ENCODE assay signal across 9 mouse cellular contexts in the genomic region with DNA sequence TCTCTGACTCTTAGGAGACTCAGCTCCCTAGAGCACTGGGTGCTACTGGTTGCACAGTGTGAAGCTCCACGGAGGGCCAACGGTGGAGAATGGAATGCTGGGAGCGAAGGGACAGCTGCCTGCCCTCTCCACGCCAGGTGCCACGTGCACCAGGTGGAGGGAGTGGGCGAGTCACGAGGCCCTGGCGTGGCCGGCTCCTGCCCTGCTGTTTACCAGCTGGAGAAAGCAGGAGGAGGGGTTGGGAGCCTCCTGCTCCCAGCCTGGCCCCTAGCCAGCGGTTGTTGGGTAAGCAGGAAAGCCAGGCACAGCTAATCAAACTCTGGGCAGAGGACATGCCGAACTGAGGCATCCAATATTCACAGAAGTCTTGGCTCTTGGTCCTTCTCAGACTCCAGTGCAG. TPM values are rescaled to one million over a fixed set of nuclear protein-coding genes. Genes with fewer than 3 reads are reported as not detected.
DNase-seq lines count a peak whose midpoint lies in the region; ATAC-seq and TF ChIP-seq lines count a peak whose summit lies in the region.
"Had no signal": no experiment of that assay in that cellular context is flagged by ENCODE, and none has a peak within 500 bp of the region (broad histone marks: within the 10 kb centered on the region; RNA-seq: fewer than 3 reads in every experiment).

No protein-coding gene starts in this region.

- H3K4me2 ChIP-seq in intestine, embryonic 15.5 days (replicated peaks), result peak overlapping the region; percentile 44
- H3K4me2 ChIP-seq in limb, embryonic 14.5 days (replicated peaks; ENCODE audit: low read depth, low read length, severe bottlenecking), result peak overlapping the region; percentile 21
- peak overlapping the region; percentile 30; the same call in 1 of the 2 replicates for H3K4me2 ChIP-seq in midbrain, postnatal 0 days (ENCODE audit: low read depth, low read length, poor library complexity, severe bottlenecking)

- no peak for TF ChIP-seq POLR2A in limb, embryonic 14.5 days (IDR thresholded peaks at IDR 0.05; ENCODE audit: borderline replicate concordance, extremely low read depth, insufficient read depth, insufficient read length)

- H3K27ac ChIP-seq in intestine, embryonic 15.5 days, result no peak overlapping the region
- H3K27ac ChIP-seq in limb, embryonic 14.5 days (replicated peaks; ENCODE audit: low read depth, low read length), result no peak overlapping the region
- H3K27ac ChIP-seq in midbrain, postnatal 0 days (ENCODE audit: low read depth, low read length), result no peak overlapping the region

- H3K9ac ChIP-seq in intestine, embryonic 15.5 days, result no peak overlapping the region
- H3K9ac ChIP-seq in limb, embryonic 14.5 days (ENCODE audit: low read depth, low read length, severe bottlenecking), result 0 out of 2 replicates have a peak overlapping the region, but pooled peaks have one; percentile 7
- H3K9ac ChIP-seq in midbrain, postnatal 0 days (replicated peaks; ENCODE audit: low read length, poor library complexity, severe bottlenecking), result no peak overlapping the region

- peaks cover 27% of the 10 kb centered on the region for H3K4me1 ChIP-seq in intestine, embryonic 15.5 days (replicated peaks)
- H3K4me1 ChIP-seq in limb, embryonic 14.5 days (ENCODE audit: control insufficient read depth, insufficient read depth, low read length), result peaks cover 26% of the 10 kb centered on the region
- H3K4me1 ChIP-seq in midbrain, postnatal 0 days (ENCODE audit: insufficient read depth, low read length), result 0 out of 2 replicates have a peak, but pooled peaks cover 7% of the 10 kb centered on the region

- H3K4me3 ChIP-seq in intestine, embryonic 15.5 days (replicated peaks), result no peak overlapping the region
- no peak overlapping the region for H3K4me3 ChIP-seq in limb, embryonic 14.5 days (replicated peaks; ENCODE audit: low read length)
- H3K4me3 ChIP-seq in midbrain, postnatal 0 days (ENCODE audit: low read depth, low read length), result no peak overlapping the region

- peak; percentile 99 for DNase-seq in adipocyte (ENCODE audit: low spot score)
- peak; percentile 79 for DNase-seq in cerebellum, adult 9-10 months
- DNase-seq in gastrocnemius, postnatal 4 days (ENCODE audit: low spot score in 2 of 2), result peak; percentile 49 to 69
- peak; percentile 48 for DNase-seq in limb, embryonic 14.5 days (ENCODE audit: low spot score)
- peak; percentile 89 for DNase-seq in midbrain, postnatal 0 days (ENCODE audit: low spot score)
- DNase-seq in urinary bladder, postnatal 14 days (ENCODE audit: low spot score), result peak; percentile 89

- TF ChIP-seq CTCF in midbrain, postnatal 0 days (IDR thresholded peaks at IDR 0.05), result no peak

- 0 out of 2 replicates have a peak, but pooled peaks cover 3% of the 10 kb centered on the region for H3K27me3 ChIP-seq in intestine, embryonic 15.5 days (replicated peaks)
- H3K27me3 ChIP-seq in limb, embryonic 14.5 days (ENCODE audit: control insufficient read depth, insufficient read depth, low read length), result no peaks in the 10 kb centered on the region
- H3K27me3 ChIP-seq in midbrain, postnatal 0 days (ENCODE audit: insufficient read depth, low read length), result no peaks in the 10 kb centered on the region

- no peaks in the 10 kb centered on the region for H3K9me3 ChIP-seq in intestine, embryonic 15.5 days
- no peaks in the 10 kb centered on the region for H3K9me3 ChIP-seq in limb, embryonic 14.5 days (ENCODE audit: control insufficient read depth, low read length)
- no peaks in the 10 kb centered on the region for H3K9me3 ChIP-seq in midbrain, postnatal 0 days (ENCODE audit: low read length)

- ATAC-seq in intestine, embryonic 15.5 days, result peak; percentile 70
- ATAC-seq in limb, embryonic 14.5 days (ENCODE audit: low FRiP score, low read depth), result peak; percentile 67
- ATAC-seq in midbrain, postnatal 0 days (ENCODE audit: low FRiP score), result peak; percentile 28; the same call in 1 of the 2 replicates
- no peak for ATAC-seq in activated CD4-positive, CD25-positive, alpha-beta regulatory T cell, adult 4 months

- no peaks in the 10 kb centered on the region for H3K36me3 ChIP-seq in intestine, embryonic 15.5 days
- no peaks in the 10 kb centered on the region for H3K36me3 ChIP-seq in limb, embryonic 14.5 days (ENCODE audit: control insufficient read depth, insufficient read depth, low read length)
- no peaks in the 10 kb centered on the region for H3K36me3 ChIP-seq in midbrain, postnatal 0 days (ENCODE audit: insufficient read depth, low read length)

- WGBS in intestine, embryonic 15.5 days, result 1% methylated on average over 11 of the region's 11 CpGs
- under 1% methylated on average over 11 of the region's 11 CpGs for WGBS in limb, embryonic 14.5 days
- 6% methylated on average over 11 of the region's 11 CpGs for WGBS in midbrain, postnatal 0 days

RNA-seq across cellular contexts. Expression of a gene that starts 1.0 kb away (rescaled TPM):
- total RNA-seq in gastrocnemius, postnatal 4 days (2021), result 10 to 100 TPM; 21.5 to 22.9 TPM
- polyA plus RNA-seq in intestine, embryonic 15.5 days (2015; fragmentation: Nextera tagmentation; extraction: Ambion mirVana), result 6.8 and 7.9 TPM in 2 replicates
- 2.3 and 3.0 TPM in 2 replicates for polyA plus RNA-seq in limb, embryonic 14.5 days (2012; rRNA removed)
- polyA plus RNA-seq in limb, embryonic 14.5 days (2014; fragmentation: Nextera tagmentation; extraction: Ambion mirVana), result 2.2 and 2.3 TPM in 2 replicates
- total RNA-seq in midbrain, postnatal 0 days (2014; rRNA removed), result 0.42 and 0.60 TPM in 2 replicates
- polyA plus RNA-seq in midbrain, postnatal 0 days (2015; fragmentation: Nextera tagmentation; extraction: Ambion mirVana), result 0.12 and 0.25 TPM in 2 replicates
- 1 to 10 TPM; 6.5 to 7.4 TPM for polyA plus RNA-seq in activated CD4-positive, CD25-positive, alpha-beta regulatory T cell, adult 4 months (2017; shearing (Covaris generic))
- polyA plus RNA-seq: neural tube, embryonic 11.5 days had no signal

RNA-seq across cellular contexts. Expression of a gene that starts 9.4 kb away (rescaled TPM):
- under 1 TPM; 0.47 to 0.64 TPM for total RNA-seq in gastrocnemius, postnatal 4 days (2021)
- 0.59 and 0.81 TPM in 2 replicates for polyA plus RNA-seq in intestine, embryonic 15.5 days (2015; fragmentation: Nextera tagmentation; extraction: Ambion mirVana)
- 1.3 and 2.2 TPM in 2 replicates for polyA plus RNA-seq in limb, embryonic 14.5 days (2012; rRNA removed)
- polyA plus RNA-seq in limb, embryonic 14.5 days (2014; fragmentation: Nextera tagmentation; extraction: Ambion mirVana), result 4.4 and 5.0 TPM in 2 replicates
- total RNA-seq in midbrain, postnatal 0 days (2014; rRNA removed), result 1.7 and 2.8 TPM in 2 replicates
- polyA plus RNA-seq in midbrain, postnatal 0 days (2015; fragmentation: Nextera tagmentation; extraction: Ambion mirVana), result 1.7 and 2.2 TPM in 2 replicates
- polyA plus RNA-seq in activated CD4-positive, CD25-positive, alpha-beta regulatory T cell, adult 4 months (2017; shearing (Covaris generic)), result not detected

RNA-seq across cellular contexts. Expression of a gene that starts 26.7 kb away (rescaled TPM):
- total RNA-seq in gastrocnemius, postnatal 4 days (2021), result under 1 TPM; 0.34 to 0.39 TPM
- polyA plus RNA-seq in intestine, embryonic 15.5 days (2015; fragmentation: Nextera tagmentation; extraction: Ambion mirVana), result 0.41 and 0.58 TPM in 2 replicates
- polyA plus RNA-seq in limb, embryonic 14.5 days (2012; rRNA removed), result 0.06 and 0.08 TPM in 2 replicates
- not detected in 2 replicates for polyA plus RNA-seq in limb, embryonic 14.5 days (2014; fragmentation: Nextera tagmentation; extraction: Ambion mirVana)
- total RNA-seq in midbrain, postnatal 0 days (2014; rRNA removed), result 1.6 and 1.8 TPM in 2 replicates
- polyA plus RNA-seq in midbrain, postnatal 0 days (2015; fragmentation: Nextera tagmentation; extraction: Ambion mirVana), result 1.5 TPM in 2 replicates
- polyA plus RNA-seq in activated CD4-positive, CD25-positive, alpha-beta regulatory T cell, adult 4 months (2017; shearing (Covaris generic)), result 1 to 10 TPM in 1 of 2 experiments, under 1 TPM in 1; 0.29 to 1.4 TPM

RNA-seq across cellular contexts. Expression of a gene that starts 29.7 kb away (rescaled TPM):
- under 1 TPM in 1 of 2 experiments, not detected in 1; 0.21 TPM for total RNA-seq in gastrocnemius, postnatal 4 days (2021)
- not detected in 2 replicates for polyA plus RNA-seq in intestine, embryonic 15.5 days (2015; fragmentation: Nextera tagmentation; extraction: Ambion mirVana)
- 10.5 and 17.8 TPM in 2 replicates for polyA plus RNA-seq in limb, embryonic 14.5 days (2012; rRNA removed)
- polyA plus RNA-seq in limb, embryonic 14.5 days (2014; fragmentation: Nextera tagmentation; extraction: Ambion mirVana), result 49.3 and 73.5 TPM in 2 replicates
- 0.16 TPM in 1 of 2 replicates, not detected in the other for total RNA-seq in midbrain, postnatal 0 days (2014; rRNA removed)
- polyA plus RNA-seq in midbrain, postnatal 0 days (2015; fragmentation: Nextera tagmentation; extraction: Ambion mirVana), result not detected in 2 replicates
- not detected for polyA plus RNA-seq in activated CD4-positive, CD25-positive, alpha-beta regulatory T cell, adult 4 months (2017; shearing (Covaris generic))

RNA-seq across cellular contexts. Expression of a gene that starts 41.4 kb away (rescaled TPM):
- total RNA-seq in gastrocnemius, postnatal 4 days (2021), result 10 to 100 TPM; 11.0 to 14.0 TPM
- 11.5 and 11.9 TPM in 2 replicates for polyA plus RNA-seq in intestine, embryonic 15.5 days (2015; fragmentation: Nextera tagmentation; extraction: Ambion mirVana)
- 1.5 and 2.8 TPM in 2 replicates for polyA plus RNA-seq in limb, embryonic 14.5 days (2012; rRNA removed)
- polyA plus RNA-seq in limb, embryonic 14.5 days (2014; fragmentation: Nextera tagmentation; extraction: Ambion mirVana), result 7.4 and 8.3 TPM in 2 replicates
- 12.0 and 18.5 TPM in 2 replicates for total RNA-seq in midbrain, postnatal 0 days (2014; rRNA removed)
- 39.5 and 40.3 TPM in 2 replicates for polyA plus RNA-seq in midbrain, postnatal 0 days (2015; fragmentation: Nextera tagmentation; extraction: Ambion mirVana)
- 1 to 10 TPM; 4.9 to 6.1 TPM for polyA plus RNA-seq in activated CD4-positive, CD25-positive, alpha-beta regulatory T cell, adult 4 months (2017; shearing (Covaris generic))

Comparison
In these comparisons a context has a peak if more than half of its experiments do, and no peak if none do; other contexts are left out.
1. DNase-seq: peak in every context shown above with its lines; median percentile 99 in adipocyte; 89 in midbrain, postnatal 0 days; 89 in urinary bladder, postnatal 14 days; 79 in cerebellum, adult 9-10 months; 59 in gastrocnemius, postnatal 4 days; 48 in limb, embryonic 14.5 days.